Mouse (Mus musculus): Measurements from ENCODE around the gene Nup160.

- TF ChIP-seq CTCF (IDR thresholded peaks at IDR 0.05; ENCODE audit: low read depth): no peak
- no peak for TF ChIP-seq EP300 (IDR thresholded peaks at IDR 0.05; ENCODE audit: low read depth)
Measured at GRCm38 (mm10) chr2:90739327-90739726, 62.3 kb downstream of the Nup160 start.
